Mouse (Mus musculus): Measurements from ENCODE around the gene Rasl10b.

DNA sequence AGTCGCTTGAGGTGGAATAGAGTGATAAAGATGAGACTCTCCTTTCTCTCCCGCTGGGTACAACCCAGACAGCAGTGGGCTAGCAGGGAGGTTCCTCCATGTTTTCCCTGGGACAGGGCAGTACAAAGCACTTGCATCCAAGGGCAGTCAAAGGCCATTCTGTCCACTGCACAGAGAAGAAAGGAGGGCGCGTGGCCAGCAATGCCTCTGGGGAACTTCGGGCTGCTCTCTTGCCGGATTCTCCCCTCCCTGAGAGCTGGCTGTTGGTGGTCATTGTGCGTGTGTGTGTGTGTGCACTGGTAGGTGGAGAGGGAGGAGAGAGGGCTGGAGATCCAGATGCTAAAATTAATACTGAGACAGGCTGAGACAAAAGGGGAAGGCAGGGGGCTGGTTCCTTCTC is 32.3 kb downstream of the Rasl10b start:
- TF ChIP-seq CTCF (IDR thresholded peaks at IDR 0.05; ENCODE audit: borderline replicate concordance, insufficient read depth, low read length) = no peak
- no peak for TF ChIP-seq POLR2A (IDR thresholded peaks at IDR 0.05; ENCODE audit: low read depth, low read length)
